In genomic region chrX:71365510-71365909, GRCm38 (mm10) we compare ENCODE assay signal across 7 mouse cellular contexts. TPM values are rescaled to one million over a fixed set of nuclear protein-coding genes. Genes with fewer than 3 reads are reported as not detected.
DNase-seq lines count a peak whose midpoint lies in the region; ATAC-seq lines count a peak whose summit lies in the region.

No protein-coding gene starts in this region.

- peak overlapping the region; percentile 74 for H3K9ac ChIP-seq in lung, embryonic 16.5 days (ENCODE audit: low read length)
- H3K9ac ChIP-seq in embryonic facial prominence, embryonic 15.5 days = no peak overlapping the region
- peak overlapping the region; percentile 65; the same call in 1 of the 2 replicates for H3K9ac ChIP-seq in intestine, embryonic 15.5 days
- H3K9ac ChIP-seq in neural tube, embryonic 13.5 days = peak overlapping the region; percentile 83

- no peak for ATAC-seq in lung, embryonic 16.5 days (ENCODE audit: low read depth)
- no peak for ATAC-seq in embryonic facial prominence, embryonic 15.5 days (ENCODE audit: insufficient number of reproducible peaks, low FRiP score, low TSS enrichment, low read depth)
- no peak for ATAC-seq in intestine, embryonic 15.5 days
- ATAC-seq in neural tube, embryonic 13.5 days (ENCODE audit: low read depth) = no peak

- no peak for DNase-seq in lung, adult 18-20 months
- DNase-seq in spleen, postnatal 4 days (ENCODE audit: low spot score in 2 of 2) = no peak
- no peak for DNase-seq in gastrocnemius, postnatal 4 days (ENCODE audit: low spot score in 2 of 2)

- no peaks in the 10 kb centered on the region for H3K4me1 ChIP-seq in lung, embryonic 16.5 days (replicated peaks; ENCODE audit: control insufficient read depth, insufficient read depth, low read length)
- no peaks in the 10 kb centered on the region for H3K4me1 ChIP-seq in embryonic facial prominence, embryonic 15.5 days
- H3K4me1 ChIP-seq in intestine, embryonic 15.5 days (replicated peaks) = no peaks in the 10 kb centered on the region
- H3K4me1 ChIP-seq in neural tube, embryonic 13.5 days (replicated peaks) = peaks cover 6% of the 10 kb centered on the region; the same call in 1 of the 2 replicates

- H3K4me3 ChIP-seq in lung, embryonic 16.5 days (ENCODE audit: low read length) = peak overlapping the region; percentile 65
- H3K4me3 ChIP-seq in embryonic facial prominence, embryonic 15.5 days (replicated peaks) = peak overlapping the region; percentile 62
- peak overlapping the region; percentile 60 for H3K4me3 ChIP-seq in intestine, embryonic 15.5 days (replicated peaks)
- peak overlapping the region; percentile 63 for H3K4me3 ChIP-seq in neural tube, embryonic 13.5 days

- H3K36me3 ChIP-seq in lung, embryonic 16.5 days (ENCODE audit: control insufficient read depth, insufficient read depth, low read length) = no peaks in the 10 kb centered on the region
- H3K36me3 ChIP-seq in embryonic facial prominence, embryonic 15.5 days = no peaks in the 10 kb centered on the region
- H3K36me3 ChIP-seq in intestine, embryonic 15.5 days = no peaks in the 10 kb centered on the region
- H3K36me3 ChIP-seq in neural tube, embryonic 13.5 days = no peaks in the 10 kb centered on the region

- peak overlapping the region; percentile 61 for H3K4me2 ChIP-seq in lung, embryonic 16.5 days (ENCODE audit: low read depth, low read length)
- peak overlapping the region; percentile 59 for H3K4me2 ChIP-seq in embryonic facial prominence, embryonic 15.5 days (replicated peaks)
- peak overlapping the region; percentile 61 for H3K4me2 ChIP-seq in intestine, embryonic 15.5 days (replicated peaks)
- H3K4me2 ChIP-seq in neural tube, embryonic 13.5 days = peak overlapping the region; percentile 56

- H3K9me3 ChIP-seq in lung, embryonic 16.5 days (ENCODE audit: control insufficient read depth, low read length) = no peaks in the 10 kb centered on the region
- H3K9me3 ChIP-seq in embryonic facial prominence, embryonic 15.5 days (replicated peaks) = no peaks in the 10 kb centered on the region
- H3K9me3 ChIP-seq in intestine, embryonic 15.5 days = no peaks in the 10 kb centered on the region
- H3K9me3 ChIP-seq in neural tube, embryonic 13.5 days = no peaks in the 10 kb centered on the region

- no peak overlapping the region for H3K27ac ChIP-seq in lung, embryonic 16.5 days (ENCODE audit: low read length)
- H3K27ac ChIP-seq in embryonic facial prominence, embryonic 15.5 days (replicated peaks) = no peak overlapping the region
- no peak overlapping the region for H3K27ac ChIP-seq in intestine, embryonic 15.5 days
- 0 out of 2 replicates have a peak overlapping the region, but pooled peaks have one; percentile 80 for H3K27ac ChIP-seq in neural tube, embryonic 13.5 days (replicated peaks)

- H3K27me3 ChIP-seq in lung, embryonic 16.5 days (ENCODE audit: control insufficient read depth, insufficient read depth, low read depth, low read length) = no peaks in the 10 kb centered on the region
- H3K27me3 ChIP-seq in embryonic facial prominence, embryonic 15.5 days = no peaks in the 10 kb centered on the region
- H3K27me3 ChIP-seq in intestine, embryonic 15.5 days (replicated peaks) = no peaks in the 10 kb centered on the region
- H3K27me3 ChIP-seq in neural tube, embryonic 13.5 days = no peaks in the 10 kb centered on the region

- WGBS in lung, embryonic 16.5 days = 43% methylated on average over 3 of the region's 3 CpGs
- WGBS in embryonic facial prominence, embryonic 15.5 days = 63% methylated on average over 3 of the region's 3 CpGs
- WGBS in intestine, embryonic 15.5 days = 48% methylated on average over 3 of the region's 3 CpGs
- 70% methylated on average over 3 of the region's 3 CpGs for WGBS in neural tube, embryonic 13.5 days

RNA-seq across cellular contexts. Expression of gene Mtmr1, which starts 0.9 kb away (rescaled TPM):
- polyA plus RNA-seq in lung, embryonic 16.5 days (2015; fragmentation: Nextera tagmentation; extraction: Ambion mirVana) = 9.1 and 9.9 TPM in 2 replicates
- polyA plus RNA-seq in embryonic facial prominence, embryonic 15.5 days (2015; fragmentation: Nextera tagmentation; extraction: Ambion mirVana) = 11.6 and 12.4 TPM in 2 replicates
- polyA plus RNA-seq in intestine, embryonic 15.5 days (2015; fragmentation: Nextera tagmentation; extraction: Ambion mirVana) = 11.5 and 12.5 TPM in 2 replicates
- 16.3 and 17.2 TPM in 2 replicates for polyA plus RNA-seq in neural tube, embryonic 13.5 days (2015; fragmentation: Nextera tagmentation; extraction: Ambion mirVana)
- total RNA-seq in gastrocnemius, postnatal 4 days (2021) = 10 to 100 TPM; 22.7 to 25.3 TPM
